Mouse (Mus musculus) spleen, postnatal 14 days (tissue): ENCODE results near the gene Artn.

Experiments used
- DNase-seq, 2 experiments: peaks; one replicate each; pipeline ENCODE4 v3.0.0; 2021 to 2022; ENCODE audit warnings: low spot score in 2 of 2

Gene Artn

DNA sequence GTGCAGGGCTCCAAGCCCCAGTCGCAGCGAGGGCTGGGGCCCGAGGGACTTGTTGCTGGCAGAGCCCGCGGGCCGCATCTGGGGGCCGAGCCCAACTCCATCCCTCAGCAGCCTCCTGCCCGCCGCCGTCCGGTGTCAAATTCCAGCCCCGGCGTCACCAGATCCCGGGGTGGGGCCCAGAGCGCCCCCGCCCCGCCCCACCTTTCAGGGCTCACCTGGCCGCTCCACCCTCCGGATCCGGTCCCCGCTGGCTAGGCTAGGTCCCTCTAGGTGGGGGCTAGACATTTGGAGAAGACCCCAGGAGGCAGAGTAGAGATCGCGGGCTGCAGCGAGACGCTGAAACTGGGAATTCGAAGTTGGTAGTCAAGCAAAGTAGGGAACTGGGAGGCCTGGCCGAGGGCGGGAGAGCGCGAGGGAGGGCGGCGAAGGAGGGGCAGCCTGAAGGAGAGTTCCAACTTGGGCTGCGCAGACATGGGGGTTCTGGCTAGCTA is at the start of gene Artn:
Gene Artn, minus strand, starts transcription at position 373 of the 491 bp plus-strand sequence.
- DNase-seq, result no peak

DNA sequence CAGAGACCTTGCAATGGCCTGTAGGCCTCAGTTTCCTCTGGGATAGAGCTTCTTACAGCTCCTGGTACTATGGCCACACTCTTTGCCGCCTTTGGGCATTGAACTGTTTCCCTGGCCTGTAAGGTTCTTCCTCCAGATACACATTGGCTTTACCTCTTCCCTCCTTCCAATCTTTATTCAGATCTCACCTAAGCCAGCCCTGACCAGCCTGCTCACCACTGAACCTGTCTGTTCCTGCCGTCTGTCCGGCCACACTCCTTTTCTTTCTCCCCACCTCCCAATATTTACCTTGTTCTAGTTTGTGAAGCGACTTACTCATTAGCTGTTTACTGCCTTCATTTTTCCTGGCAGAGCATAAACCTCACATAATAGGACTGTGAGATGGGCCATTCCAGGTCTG is 49.6 kb upstream of the Artn start:
- DNase-seq, result no peak

DNA sequence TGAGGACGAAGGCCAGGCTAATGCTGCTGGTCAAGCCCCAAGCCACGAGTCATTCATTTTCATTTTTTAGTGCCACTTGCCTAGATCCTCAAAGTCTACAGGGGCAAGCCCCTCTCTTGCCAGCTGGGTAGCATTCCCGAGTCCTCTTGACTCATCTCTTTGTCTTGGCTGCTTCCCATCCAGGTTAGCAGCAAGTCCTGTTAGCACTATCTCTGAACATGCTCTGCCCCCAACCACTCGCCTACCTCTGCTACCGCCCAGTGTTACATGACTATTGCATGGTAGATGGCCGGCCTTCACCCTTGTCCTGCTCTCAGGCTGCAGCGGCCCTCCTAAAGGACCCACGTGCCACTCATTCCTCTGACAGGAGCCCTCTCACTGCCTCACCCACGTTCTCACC is 48.7 kb upstream of the Artn start:
- DNase-seq, result no peak

DNA sequence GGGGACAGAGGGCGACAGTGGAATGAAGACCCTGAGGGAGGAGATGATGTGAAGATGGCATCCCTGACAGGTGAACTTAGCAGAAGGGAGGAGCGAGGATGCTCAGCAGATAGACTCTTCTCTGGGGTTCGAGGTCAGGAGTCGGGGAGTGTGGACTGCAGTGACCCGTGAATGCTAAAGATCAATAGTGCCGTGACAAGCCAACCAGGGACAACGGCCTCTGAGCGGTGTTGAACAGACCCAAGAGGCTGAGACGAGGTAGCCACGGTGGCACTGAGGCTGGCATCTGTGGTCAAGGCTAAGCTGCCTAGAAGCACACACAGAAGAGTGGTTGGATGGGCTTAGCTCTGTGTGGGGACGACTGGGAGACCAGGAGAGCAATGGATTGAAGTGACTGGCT is 48.3 kb upstream of the Artn start:
- no peak for DNase-seq

DNA sequence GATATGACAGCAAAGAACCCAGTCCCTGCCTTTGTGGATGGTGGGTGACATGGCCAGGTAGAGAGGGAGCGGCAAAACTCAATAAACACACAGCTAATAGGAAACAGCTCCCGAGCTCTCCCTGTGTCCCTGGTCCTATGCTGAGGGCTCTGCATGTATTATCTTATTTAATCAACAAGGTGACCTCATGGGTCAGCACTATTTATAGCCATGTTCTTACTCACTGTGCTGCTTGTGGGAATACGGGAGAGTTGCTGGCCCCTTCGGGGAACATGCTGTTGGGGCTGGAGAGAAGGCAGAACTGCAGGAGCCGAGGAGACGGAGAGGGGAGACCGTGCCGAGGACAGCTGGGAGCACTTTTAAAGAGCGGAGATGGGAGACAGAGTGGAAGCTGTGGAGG is 47.8 kb upstream of the Artn start:
- no peak for DNase-seq

DNA sequence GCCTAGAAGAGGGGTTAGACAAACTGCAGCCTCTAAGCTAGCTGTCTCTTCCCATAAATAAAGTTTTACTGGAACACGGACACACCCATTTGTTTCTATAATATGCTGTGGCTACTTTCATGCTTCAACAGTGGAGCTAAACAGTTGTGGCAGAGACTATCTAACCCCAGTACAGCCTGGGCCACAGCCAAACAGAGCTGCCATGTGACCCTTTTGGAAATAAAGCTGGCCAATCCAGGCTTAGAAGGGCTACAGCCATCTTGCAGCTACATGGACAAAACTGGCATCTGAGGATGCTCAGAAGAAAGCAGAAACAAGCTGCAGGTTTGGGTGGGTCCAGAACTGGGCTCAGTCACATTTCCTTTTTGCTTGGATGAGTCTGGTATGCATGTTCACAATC is 46.3 kb upstream of the Artn start:
- no peak for DNase-seq

DNA sequence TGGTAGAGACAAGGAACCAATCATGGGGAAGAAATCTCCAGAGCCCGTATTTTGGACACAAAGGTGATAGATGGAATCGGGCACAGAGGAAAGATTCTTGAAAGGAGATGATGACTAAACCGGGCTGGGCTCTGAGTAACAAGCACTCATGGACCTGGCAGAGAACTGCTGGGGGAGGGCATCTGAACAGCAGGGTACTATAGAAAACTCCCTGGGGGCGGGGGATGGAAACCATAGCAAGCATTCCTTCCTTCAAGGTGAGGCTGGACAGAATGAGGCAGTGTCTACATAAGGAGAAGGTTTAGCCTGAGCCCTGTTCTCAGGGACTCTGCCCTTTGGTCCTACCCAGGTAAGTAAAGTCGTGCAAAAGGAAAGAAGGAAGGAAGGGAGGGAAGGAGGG is 45.2 kb upstream of the Artn start:
- no peak for DNase-seq

DNA sequence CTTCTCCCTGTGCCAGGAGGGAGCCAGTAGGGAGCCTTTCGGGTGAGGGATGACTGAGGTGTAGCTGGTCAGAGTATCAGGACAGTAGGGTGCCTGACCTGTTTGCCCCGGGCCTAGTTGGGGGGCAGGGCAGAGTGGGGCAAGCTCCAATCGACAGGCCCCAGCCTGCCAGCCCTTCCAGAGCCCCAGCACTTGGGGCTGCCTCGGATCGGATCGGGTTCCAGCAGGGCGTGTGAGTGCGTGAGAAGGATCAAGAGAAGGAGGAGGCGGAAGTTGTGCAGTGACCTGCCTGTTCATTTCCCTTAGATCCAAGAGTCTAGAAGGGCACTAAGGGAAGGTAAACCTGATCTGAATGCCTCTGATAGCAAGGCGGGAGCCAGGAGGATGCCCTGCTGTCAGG is 43.4 kb upstream of the Artn start:
- no peak for DNase-seq

DNA sequence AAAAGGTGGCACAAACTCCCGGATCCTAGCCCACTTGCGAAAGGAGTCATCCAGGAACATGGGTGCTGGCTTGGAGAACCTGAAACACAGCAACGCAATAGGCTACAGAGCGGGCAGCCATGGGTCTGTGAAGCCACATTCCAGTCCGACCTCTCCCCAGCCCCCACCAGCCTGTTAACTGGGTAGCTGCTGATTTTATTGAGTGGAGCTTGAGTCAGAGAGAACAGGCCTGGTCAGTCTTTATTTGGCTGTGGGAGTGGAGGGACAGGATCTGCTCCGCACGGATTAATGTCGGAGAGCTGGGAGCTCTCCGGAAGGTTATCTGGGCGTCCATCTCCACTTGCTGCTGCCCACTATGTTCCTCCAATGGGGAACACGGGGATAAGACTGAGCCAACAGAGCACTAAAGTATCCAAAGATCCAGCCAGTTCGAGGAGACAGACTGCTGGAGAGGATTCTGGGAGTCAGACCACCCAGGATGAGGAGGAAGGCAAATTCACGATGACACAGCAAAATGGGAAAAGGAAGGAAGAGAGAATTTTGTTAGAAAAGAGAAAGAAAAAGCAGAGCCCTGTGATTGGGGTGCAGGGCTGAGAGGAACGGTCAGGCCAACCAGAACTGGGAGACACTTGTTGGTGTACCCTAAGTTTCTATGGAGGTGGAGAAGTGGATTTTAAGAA is 34.9 kb upstream of the Artn start:
- DNase-seq, result no peak

DNA sequence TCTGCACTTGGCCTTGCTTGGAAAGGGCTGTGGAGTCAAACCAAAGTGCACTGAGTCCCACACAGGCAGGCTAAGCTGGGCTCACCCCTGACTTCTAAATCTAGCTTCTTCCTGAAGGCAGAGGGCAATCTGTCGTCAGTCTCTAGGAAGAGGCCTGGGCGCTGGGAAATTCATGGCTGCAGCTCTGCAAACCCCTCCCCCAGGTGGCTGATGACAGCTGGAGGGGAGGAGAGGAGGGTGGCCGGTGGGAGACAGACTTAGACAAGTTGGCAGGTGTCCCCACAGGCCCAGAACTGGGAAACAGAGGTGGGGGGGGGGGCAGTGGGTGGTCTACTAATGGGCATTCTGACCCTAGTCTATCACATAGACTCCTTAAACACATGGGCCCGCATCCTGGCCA is 27.9 kb upstream of the Artn start:
- no peak for DNase-seq

DNA sequence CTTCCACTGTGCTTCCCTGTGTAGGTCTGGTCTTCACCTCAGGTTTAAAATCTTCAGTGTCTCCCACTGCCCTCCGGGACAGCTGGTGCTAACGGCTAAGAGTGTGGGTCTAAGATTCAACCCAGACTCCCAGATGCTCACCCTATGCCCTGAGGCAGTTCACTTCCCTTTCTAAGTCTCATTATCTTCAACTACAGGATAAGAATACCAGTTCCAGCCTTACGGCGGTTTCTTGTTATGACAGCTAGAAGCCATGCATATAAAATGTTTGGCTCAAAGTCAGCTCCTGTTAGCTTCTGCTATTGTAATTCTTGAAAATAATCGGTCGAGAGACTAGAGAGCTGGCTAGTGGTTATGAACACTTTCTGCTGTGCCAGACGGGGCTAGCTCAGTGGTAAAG is 17.9 kb upstream of the Artn start:
- DNase-seq, result no peak

DNA sequence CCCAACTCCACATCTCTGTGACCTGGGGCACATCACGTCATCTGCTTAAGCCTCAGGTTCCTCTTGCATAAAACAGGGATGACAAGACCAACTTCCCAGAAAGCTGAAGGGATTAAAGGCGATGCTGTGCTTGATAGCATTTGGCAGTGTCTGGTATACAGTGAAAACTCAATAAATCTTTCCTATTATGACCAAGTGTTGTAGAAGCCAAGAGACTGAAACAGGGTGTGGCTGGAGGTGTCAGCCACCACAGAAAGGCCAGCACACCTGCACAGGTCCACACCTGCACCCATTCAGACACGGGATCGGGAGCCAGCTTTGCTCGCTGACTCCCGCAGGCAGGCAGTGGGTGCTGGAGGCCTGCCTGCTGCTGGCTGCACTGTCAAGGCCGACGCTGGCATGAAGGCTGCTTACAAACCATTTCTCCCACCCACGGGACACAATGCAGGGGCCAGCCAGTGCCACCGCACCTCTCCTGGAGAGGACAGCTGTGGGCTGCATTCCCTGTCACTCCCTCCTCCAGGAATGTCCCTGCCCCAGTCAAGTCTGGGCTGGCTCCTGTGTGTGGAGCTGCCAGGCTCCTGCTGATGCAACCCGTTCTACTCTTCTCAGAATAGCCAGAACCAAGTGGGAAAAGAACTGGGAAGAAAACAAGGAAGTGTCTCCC is 17.2 kb upstream of the Artn start:
- no peak for DNase-seq

DNA sequence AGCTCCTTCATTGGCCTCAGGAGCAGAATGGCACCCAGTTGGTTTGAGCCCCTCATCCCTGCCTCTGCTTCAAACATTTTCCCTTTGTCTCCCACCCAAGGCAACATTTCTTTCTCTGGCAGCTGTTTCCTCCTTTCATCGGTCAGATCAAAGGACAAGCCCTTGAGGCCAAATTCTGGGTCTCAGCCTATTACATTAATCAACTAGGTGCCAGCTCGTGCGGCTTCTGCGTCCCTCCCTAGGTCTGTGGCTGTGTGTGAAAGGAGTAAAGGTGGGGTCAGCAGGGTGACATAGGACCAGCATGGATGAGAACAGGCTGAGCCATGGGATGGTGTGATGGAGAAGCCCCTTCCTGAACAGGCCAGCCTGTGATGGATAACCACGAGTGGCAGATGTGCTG is 13.8 kb upstream of the Artn start:
- DNase-seq, result no peak

DNA sequence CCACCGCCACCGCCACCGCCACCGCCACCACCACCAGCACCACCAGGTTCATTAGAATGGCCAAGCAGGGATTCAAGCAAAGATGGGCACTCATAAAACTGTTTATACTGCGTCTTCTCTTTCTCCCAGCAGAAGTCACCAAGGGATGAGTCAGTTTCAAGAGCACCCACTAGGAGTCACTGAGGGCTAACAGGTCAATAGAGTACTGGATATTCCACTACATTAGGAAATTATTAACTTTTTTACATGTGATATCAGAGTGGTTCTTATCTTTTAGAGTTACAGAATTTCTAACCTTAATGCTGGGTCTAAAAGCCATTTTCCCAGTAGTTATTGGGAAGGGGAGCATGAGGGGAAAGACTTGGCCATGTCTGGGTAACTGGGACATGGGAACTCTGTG is 7.4 kb upstream of the Artn start:
- DNase-seq, result no peak

DNA sequence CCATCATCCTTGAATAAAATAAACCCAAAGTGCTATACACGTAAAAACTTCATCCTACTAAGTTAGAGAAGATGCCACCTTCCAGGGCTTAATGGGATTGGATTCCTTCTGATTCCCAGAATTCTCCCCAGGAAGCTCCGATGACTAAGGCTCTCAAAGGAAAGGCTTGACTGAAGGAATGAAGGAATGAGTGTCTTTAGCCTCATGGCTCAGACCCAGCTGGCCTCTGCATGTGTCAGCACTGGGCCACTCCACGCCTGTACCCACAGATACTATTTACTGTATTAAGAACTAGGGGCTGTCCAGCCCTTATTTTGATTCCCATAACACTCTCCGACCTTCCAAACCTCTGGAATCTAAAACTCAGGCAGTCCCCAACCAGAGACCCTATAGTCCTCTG is 4.5 kb upstream of the Artn start:
- DNase-seq, result no peak

DNA sequence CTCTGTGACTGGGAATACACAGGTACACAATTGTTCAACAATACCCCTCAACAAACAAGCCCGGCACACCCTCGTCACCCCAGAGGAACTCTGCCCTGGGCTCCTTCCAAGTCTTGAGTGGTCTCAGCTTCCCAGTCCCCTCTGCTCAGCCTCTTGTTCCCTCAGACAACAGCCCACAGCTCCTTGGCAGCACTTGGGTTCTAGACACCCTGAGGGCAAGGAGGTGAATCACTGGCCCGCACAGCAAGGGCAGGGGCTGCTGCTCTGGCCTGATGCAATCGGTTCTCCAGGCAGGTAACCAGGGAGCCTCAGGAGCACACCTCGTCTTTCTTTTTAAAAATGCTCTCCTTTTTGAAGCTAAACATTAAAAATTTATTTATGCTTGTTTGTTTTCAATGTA is 3.7 kb upstream of the Artn start:
- no peak for DNase-seq

DNA sequence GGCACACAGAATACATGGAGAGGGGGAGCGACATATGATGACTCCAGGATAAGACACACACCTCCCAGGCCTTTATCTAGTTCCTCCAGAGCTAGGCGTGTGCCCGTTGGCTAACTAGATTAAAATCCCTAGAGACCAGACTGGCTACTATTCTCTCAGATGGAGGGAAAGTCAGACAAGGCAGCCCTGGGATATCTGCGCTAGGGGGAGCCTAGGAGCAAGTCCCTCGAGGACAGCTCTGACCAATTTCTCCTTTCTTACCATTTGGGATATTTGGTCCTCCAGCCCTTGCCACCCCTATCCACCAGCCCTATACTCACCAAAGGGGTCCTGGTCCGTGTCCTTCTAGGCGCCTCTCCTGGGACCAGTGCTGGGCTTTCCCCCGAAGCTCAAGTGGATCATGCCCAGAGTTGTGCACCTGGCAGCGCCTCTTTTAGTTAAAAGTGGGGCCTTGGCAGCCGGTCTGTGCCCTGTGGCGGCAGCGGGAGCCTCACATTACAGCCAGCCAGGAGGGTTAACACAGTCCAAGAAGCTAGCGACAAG is 793 bp downstream of the Artn start:
- DNase-seq, result peak; percentile 55 to 63

DNA sequence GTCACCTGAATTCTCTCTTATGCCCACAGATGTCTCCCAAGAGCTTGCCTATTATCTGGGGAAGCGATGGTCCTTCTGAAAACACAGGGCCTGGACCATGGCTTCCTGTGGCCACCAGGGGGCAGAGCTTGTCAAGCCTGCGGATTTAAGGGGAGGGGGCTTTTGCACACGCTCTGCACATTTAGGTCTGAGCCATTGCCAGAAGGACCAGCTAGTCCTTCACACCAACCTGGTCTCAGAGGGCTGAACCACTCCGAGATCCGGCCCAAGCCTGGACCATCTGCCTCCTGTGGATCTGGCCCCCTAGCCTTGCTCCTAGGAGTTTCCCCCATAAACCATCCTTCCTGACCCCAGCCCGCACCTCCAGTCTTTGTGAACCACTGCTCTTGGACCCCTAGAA is 1.3 kb downstream of the Artn start:
- DNase-seq, result no peak

DNA sequence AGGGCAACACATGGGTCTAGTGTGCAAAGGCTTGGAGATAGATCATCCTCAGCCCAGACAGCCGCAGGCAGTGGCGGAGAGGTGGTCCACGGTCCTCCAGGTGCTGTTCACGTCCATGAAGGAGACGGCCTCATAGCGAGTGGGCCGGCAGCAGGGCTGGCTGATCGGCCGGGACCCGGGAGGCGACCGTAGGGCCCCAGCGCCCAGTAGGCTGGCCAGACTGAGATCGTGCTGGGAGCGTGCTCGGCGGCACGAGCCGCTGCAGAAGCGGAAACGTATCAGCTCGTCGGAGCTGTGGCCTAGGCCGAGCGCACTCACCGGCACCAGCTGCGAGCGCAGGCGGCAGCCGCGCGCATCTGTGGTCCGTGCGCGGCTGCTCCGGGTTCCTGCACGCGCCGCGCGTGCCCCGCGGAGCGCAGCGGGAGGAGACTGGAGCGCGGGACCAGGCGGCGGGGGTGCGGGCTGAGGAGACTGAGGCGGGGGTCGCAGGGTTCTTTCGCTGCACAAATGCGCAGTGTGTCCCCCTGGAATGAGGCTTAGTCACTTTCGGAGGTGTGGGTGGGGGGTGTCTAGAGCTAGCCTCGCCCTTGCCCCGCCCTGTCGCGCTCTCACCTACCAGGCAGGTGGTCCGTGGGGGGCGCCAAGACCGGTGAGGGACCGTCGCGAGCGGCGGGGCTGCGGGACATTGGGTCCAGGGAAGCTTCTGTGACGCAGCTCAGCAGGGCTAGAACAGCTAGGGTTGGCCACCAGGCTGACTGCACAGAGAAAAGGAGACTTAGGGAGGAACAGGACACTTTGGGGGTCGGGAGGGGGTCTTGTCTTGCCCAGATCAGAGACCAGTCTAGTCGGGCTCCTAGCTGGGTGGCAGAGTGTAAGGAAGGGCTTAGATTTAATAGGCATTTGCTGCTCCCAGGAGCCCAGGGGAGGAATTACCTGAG is 2.7 kb downstream of the Artn start:
- peak in 1 of 2 experiments; percentile 21 for DNase-seq

DNA sequence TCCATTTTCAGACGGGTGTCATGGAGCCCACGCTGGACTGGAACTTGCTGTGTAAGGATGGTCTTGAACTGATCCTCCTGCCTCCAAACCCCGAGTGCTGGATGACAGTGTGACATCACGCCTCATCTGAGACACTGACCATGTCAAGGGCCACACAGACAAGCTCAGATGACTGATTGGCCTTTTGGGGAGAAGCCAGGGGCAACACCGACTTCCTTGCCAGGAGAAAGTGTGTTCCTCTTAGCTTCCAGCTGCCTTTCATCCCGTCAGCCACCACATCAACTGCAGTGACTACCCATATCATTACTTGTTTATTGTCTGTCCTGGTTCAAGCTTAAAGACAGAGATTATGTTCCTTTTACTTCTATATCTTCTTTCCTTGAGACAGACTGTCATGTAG is 4.6 kb downstream of the Artn start:
- DNase-seq, result no peak

DNA sequence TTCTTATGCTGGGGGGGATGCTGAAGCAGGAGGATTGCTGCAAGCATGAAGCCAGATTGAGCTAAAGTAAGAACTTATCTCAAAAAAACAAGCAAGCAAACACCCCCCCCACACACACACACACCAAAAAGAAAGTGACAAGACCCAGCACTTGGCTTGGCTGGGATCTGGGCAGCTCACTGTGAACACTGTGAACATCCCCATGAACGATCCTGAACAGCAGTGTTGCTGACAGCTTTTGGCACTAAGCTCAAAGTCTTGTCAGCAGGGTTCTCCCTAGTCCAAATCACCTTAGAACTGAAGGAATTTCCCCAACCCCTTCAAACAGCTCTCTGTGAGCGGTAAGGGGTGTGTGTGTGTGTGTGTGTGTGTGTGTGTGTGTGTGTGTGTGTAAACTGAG is 6.1 kb downstream of the Artn start:
- no peak for DNase-seq

DNA sequence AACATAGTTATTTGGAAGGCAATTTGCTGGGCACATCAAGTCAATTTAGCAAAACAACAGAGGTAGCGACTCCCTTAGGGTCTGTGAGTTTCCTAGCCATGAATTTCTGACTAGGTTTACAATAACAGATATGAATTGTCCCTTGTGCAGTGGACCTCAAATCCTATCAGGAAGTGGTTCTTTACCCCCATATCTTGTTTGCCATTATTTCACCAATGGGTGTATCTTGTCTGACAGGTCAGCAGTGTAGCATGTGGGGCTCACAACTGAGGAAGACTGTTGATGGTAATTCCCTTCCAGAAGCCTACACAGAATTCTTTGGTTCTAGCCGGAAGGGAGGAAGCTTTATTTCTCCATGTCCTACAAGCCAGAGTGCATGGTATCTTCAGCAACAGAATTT is 8.2 kb downstream of the Artn start:
- DNase-seq, result no peak
